Mouse (Mus musculus): ENCODE data around the gene Bcar3. TPM values are rescaled to one million over a fixed set of nuclear protein-coding genes. Genes with fewer than 3 reads are reported as not detected.

The Bcar3 gene
- polyA plus RNA-seq, 1 experiment from 2014 or later, result 5.9 TPM

GRCm38 (mm10) chr3:122322226-122322625, 28.3 kb downstream of the Bcar3 start:
- Histone ChIP-seq H3K4me1 (replicated peaks) (no peaks in the 10 kb centered on the region), H3K9ac (no peak overlapping the region), H3K36me3 (no peaks in the 10 kb centered on the region), H3K4me2 (no peak overlapping the region), H3K9me3 (no peaks in the 10 kb centered on the region), H3K27ac (replicated peaks) (no peak overlapping the region), H3K4me3 (no peak overlapping the region), H3K27me3 (no peaks in the 10 kb centered on the region)
- 72% methylated on average over 9 of the region's 9 CpGs for WGBS
- no peak for ATAC-seq (ENCODE audit: low FRiP score, low read depth)

GRCm38 (mm10) chr3:122323841-122324240, 29.9 kb downstream of the Bcar3 start:
- Histone ChIP-seq H3K27ac (replicated peaks) (no peak overlapping the region), H3K4me1 (replicated peaks) (no peaks in the 10 kb centered on the region), H3K27me3 (no peaks in the 10 kb centered on the region), H3K9me3 (no peaks in the 10 kb centered on the region), H3K36me3 (no peaks in the 10 kb centered on the region), H3K9ac (no peak overlapping the region), H3K4me3 (no peak overlapping the region), H3K4me2 (no peak overlapping the region)
- no peak for ATAC-seq (ENCODE audit: low FRiP score, low read depth)
- 97% methylated on average over 6 of the region's 6 CpGs for WGBS

- H3K27ac ChIP-seq (replicated peaks), result no peak overlapping the region
- no peak overlapping the region for H3K4me3 ChIP-seq
- H3K27me3 ChIP-seq, result no peaks in the 10 kb centered on the region
- no peaks in the 10 kb centered on the region for H3K36me3 ChIP-seq
- no peaks in the 10 kb centered on the region for H3K4me1 ChIP-seq (replicated peaks)
- no peak overlapping the region for H3K9ac ChIP-seq
- ATAC-seq (ENCODE audit: low FRiP score, low read depth), result no peak
- WGBS, result 89% methylated on average over 3 of the region's 3 CpGs
- H3K9me3 ChIP-seq, result no peaks in the 10 kb centered on the region
- H3K4me2 ChIP-seq, result no peak overlapping the region
These were observed 30.6 kb downstream of the Bcar3 start for GRCm38 (mm10) chr3:122324528-122324927.

- Histone ChIP-seq H3K4me2 (no peak overlapping the region), H3K27me3 (no peaks in the 10 kb centered on the region), H3K4me1 (replicated peaks) (0 out of 2 replicates have a peak, but pooled peaks cover 3% of the 10 kb centered on the region), H3K9ac (no peak overlapping the region), H3K27ac (replicated peaks) (no peak overlapping the region), H3K9me3 (no peaks in the 10 kb centered on the region), H3K36me3 (no peaks in the 10 kb centered on the region), H3K4me3 (no peak overlapping the region)
- no peak for ATAC-seq (ENCODE audit: low FRiP score, low read depth)
- 87% methylated on average over 12 of the region's 12 CpGs for WGBS
These were observed 36.5 kb downstream of the Bcar3 start for GRCm38 (mm10) chr3:122330484-122330883.

GRCm38 (mm10) chr3:122333493-122333892, 39.6 kb downstream of the Bcar3 start:
- H3K4me2 ChIP-seq, result no peak overlapping the region
- no peak overlapping the region for H3K9ac ChIP-seq
- 19% methylated on average over 4 of the region's 4 CpGs for WGBS
- H3K27ac ChIP-seq (replicated peaks), result no peak overlapping the region
- no peak overlapping the region for H3K4me3 ChIP-seq
- no peaks in the 10 kb centered on the region for H3K27me3 ChIP-seq
- H3K36me3 ChIP-seq, result no peaks in the 10 kb centered on the region
- no peaks in the 10 kb centered on the region for H3K9me3 ChIP-seq
- 0 out of 2 replicates have a peak, but pooled peaks cover 3% of the 10 kb centered on the region for H3K4me1 ChIP-seq (replicated peaks)
- no peak for ATAC-seq (ENCODE audit: low FRiP score, low read depth)

- no peaks in the 10 kb centered on the region for H3K27me3 ChIP-seq
- H3K4me2 ChIP-seq, result no peak overlapping the region
- no peak overlapping the region for H3K4me3 ChIP-seq
- no peaks in the 10 kb centered on the region for H3K36me3 ChIP-seq
- WGBS, result 51% methylated on average over 7 of the region's 7 CpGs
- no peak overlapping the region for H3K9ac ChIP-seq
- H3K9me3 ChIP-seq, result no peaks in the 10 kb centered on the region
- H3K27ac ChIP-seq (replicated peaks), result no peak overlapping the region
- 0 out of 2 replicates have a peak, but pooled peaks cover 3% of the 10 kb centered on the region for H3K4me1 ChIP-seq (replicated peaks)
- ATAC-seq (ENCODE audit: low FRiP score, low read depth), result no peak
These were observed 40.0 kb downstream of the Bcar3 start for GRCm38 (mm10) chr3:122333902-122334301.

GRCm38 (mm10) chr3:122334375-122334774, 40.4 kb downstream of the Bcar3 start:
- Histone ChIP-seq H3K27ac (replicated peaks) (no peak overlapping the region), H3K27me3 (no peaks in the 10 kb centered on the region), H3K9ac (no peak overlapping the region), H3K4me3 (no peak overlapping the region), H3K36me3 (no peaks in the 10 kb centered on the region), H3K9me3 (no peaks in the 10 kb centered on the region), H3K4me1 (replicated peaks) (0 out of 2 replicates have a peak, but pooled peaks cover 3% of the 10 kb centered on the region), H3K4me2 (no peak overlapping the region)
- 88% methylated on average over 7 of the region's 7 CpGs for WGBS
- no peak for ATAC-seq (ENCODE audit: low FRiP score, low read depth)

GRCm38 (mm10) chr3:122336030-122336429, 42.1 kb downstream of the Bcar3 start:
- Histone ChIP-seq H3K27me3 (no peaks in the 10 kb centered on the region), H3K9me3 (no peaks in the 10 kb centered on the region), H3K36me3 (no peaks in the 10 kb centered on the region), H3K9ac (no peak overlapping the region), H3K4me3 (no peak overlapping the region), H3K4me1 (replicated peaks) (0 out of 2 replicates have a peak, but pooled peaks cover 3% of the 10 kb centered on the region), H3K4me2 (no peak overlapping the region), H3K27ac (replicated peaks) (no peak overlapping the region)
- WGBS, result 91% methylated on average over 4 of the region's 4 CpGs
- no peak for ATAC-seq (ENCODE audit: low FRiP score, low read depth)

GRCm38 (mm10) chr3:122337992-122338391, 44.1 kb downstream of the Bcar3 start:
- Histone ChIP-seq H3K4me1 (replicated peaks) (0 out of 2 replicates have a peak, but pooled peaks cover 3% of the 10 kb centered on the region), H3K4me3 (no peak overlapping the region), H3K27ac (replicated peaks) (no peak overlapping the region), H3K36me3 (no peaks in the 10 kb centered on the region), H3K4me2 (no peak overlapping the region), H3K9me3 (no peaks in the 10 kb centered on the region), H3K9ac (no peak overlapping the region), H3K27me3 (no peaks in the 10 kb centered on the region)
- ATAC-seq (ENCODE audit: low FRiP score, low read depth), result no peak
- WGBS, result 77% methylated on average over 5 of the region's 5 CpGs

- no peak overlapping the region for H3K9ac ChIP-seq
- no peak overlapping the region for H3K4me2 ChIP-seq
- H3K4me3 ChIP-seq, result no peak overlapping the region
- no peaks in the 10 kb centered on the region for H3K27me3 ChIP-seq
- no peak for ATAC-seq (ENCODE audit: low FRiP score, low read depth)
- H3K36me3 ChIP-seq, result no peaks in the 10 kb centered on the region
- 0 out of 2 replicates have a peak, but pooled peaks cover 5% of the 10 kb centered on the region for H3K4me1 ChIP-seq (replicated peaks)
- H3K27ac ChIP-seq (replicated peaks), result no peak overlapping the region
- H3K9me3 ChIP-seq, result no peaks in the 10 kb centered on the region
- WGBS, result 92% methylated on average over 7 of the region's 7 CpGs
These were observed 45.0 kb downstream of the Bcar3 start for GRCm38 (mm10) chr3:122338897-122339296.

GRCm38 (mm10) chr3:122340135-122341068, 46.5 kb downstream of the Bcar3 start:
- H3K9me3 ChIP-seq, result no peaks in the 10 kb centered on the region
- 76% methylated on average over 13 of the region's 13 CpGs for WGBS
- H3K36me3 ChIP-seq, result no peaks in the 10 kb centered on the region
- H3K4me3 ChIP-seq, result no peak overlapping the region
- H3K27ac ChIP-seq (replicated peaks), result no peak overlapping the region
- H3K4me1 ChIP-seq (replicated peaks), result 0 out of 2 replicates have a peak, but pooled peaks cover 3% of the 10 kb centered on the region
- no peak overlapping the region for H3K4me2 ChIP-seq
- no peak overlapping the region for H3K9ac ChIP-seq
- H3K27me3 ChIP-seq, result no peaks in the 10 kb centered on the region
- ATAC-seq (ENCODE audit: low FRiP score, low read depth), result no peak

- Histone ChIP-seq H3K9me3 (no peaks in the 10 kb centered on the region), H3K4me1 (replicated peaks) (0 out of 2 replicates have a peak, but pooled peaks cover 3% of the 10 kb centered on the region), H3K27ac (replicated peaks) (no peak overlapping the region), H3K27me3 (no peaks in the 10 kb centered on the region), H3K36me3 (no peaks in the 10 kb centered on the region), H3K9ac (no peak overlapping the region), H3K4me2 (no peak overlapping the region), H3K4me3 (no peak overlapping the region)
- ATAC-seq (ENCODE audit: low FRiP score, low read depth), result peak; percentile 27; the same call in 1 of the 2 replicates
- WGBS, result 53% methylated on average over 9 of the region's 9 CpGs
These were observed 49.5 kb downstream of the Bcar3 start for GRCm38 (mm10) chr3:122343437-122343853.
